Mouse (Mus musculus) layer of hippocampus, adult 2 months (tissue): ENCODE results near the gene Cklf. TPM values are rescaled to one million over a fixed set of nuclear protein-coding genes. Genes with fewer than 3 reads are reported as not detected.
"Not testable (repeated sequence)": the region's sequence is repeated elsewhere in the genome, so short reads cannot be mapped to it uniquely, and the experiment has no call there.

Experiments
- DNase-seq, 2 experiments: peaks; one replicate each; pipeline ENCODE4 v3.0.0; 2022; ENCODE audit warnings: low spot score in 2 of 2
- H3K27ac ChIP-seq: fragments of 200-600 bp; 2 replicates; pipeline ENCODE4 v1.8.1; 2022
- H3K4me3 ChIP-seq: fragments of 200-600 bp; 2 replicates; pipeline ENCODE4 v1.8.1; 2022; ENCODE audit warnings: mild to moderate bottlenecking
- CTCF ChIP-seq: fragments of 200-600 bp; conservative IDR thresholded peaks from 2 replicates; pipeline ENCODE4 v1.8.1; 2022; ENCODE audit warnings: antibody characterized with exemption, mild to moderate bottlenecking, moderate library complexity
- total RNA-seq, 2 experiments: library from RNA; stranded (reverse); gene quantifications; 2 replicates each; pipeline ENCODE4 v1.2.3; 2021

Cklf gene
- total RNA-seq, 2 experiments from 2014 or later, result 8.0 to 8.7 TPM

DNA sequence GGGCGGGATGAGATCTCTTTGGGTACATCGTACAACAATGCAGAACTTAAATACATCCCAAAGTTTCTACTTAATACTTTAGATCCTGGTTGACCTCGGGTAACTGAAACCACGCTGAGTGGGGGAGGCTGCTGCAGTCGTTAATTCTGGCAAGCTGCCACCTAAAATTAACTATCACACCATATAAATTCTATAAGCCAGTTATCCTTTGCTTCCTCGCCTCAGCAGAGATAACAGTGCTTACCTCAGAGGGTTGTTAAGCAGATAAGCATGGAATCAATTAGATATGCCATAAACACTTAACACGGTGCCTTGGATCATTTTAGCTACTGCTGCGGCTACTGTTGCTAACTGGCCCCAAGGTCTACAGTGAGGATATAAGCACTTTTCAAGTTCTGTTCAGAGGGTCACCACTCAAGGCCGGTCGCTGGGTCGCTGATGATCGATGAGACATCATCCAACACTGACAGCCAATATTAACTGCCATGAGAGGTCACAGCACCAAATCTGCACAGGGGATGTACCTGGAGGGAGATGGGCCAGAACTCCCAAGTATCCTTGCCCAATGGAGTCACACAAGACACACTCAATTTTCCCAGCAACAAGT, 8.5 kb upstream of the Cklf start:
- no peak overlapping the region for H3K4me3 ChIP-seq
- TF ChIP-seq CTCF, result no peak
- no peak for DNase-seq
- H3K27ac ChIP-seq, result no peak overlapping the region

DNA sequence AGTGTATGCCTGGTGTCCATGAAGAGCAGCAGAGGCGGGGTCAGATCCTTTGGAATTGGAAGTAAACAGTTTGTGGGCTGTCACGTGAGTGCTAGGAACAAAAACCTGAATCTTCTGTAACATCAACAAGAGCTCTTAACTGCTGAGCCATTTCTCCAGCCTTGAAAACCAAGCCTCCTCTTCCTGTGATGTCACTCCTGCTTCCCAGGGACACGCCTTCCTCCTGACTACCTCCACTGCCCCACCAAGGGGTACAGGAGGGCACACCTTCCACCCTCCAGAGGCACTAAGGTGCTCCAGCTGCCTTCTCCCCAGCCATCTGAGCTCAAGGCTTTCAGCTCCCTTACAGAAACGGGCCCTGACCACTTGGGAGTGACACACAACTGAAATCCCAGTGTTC, 4.0 kb upstream of the Cklf start:
- no peak overlapping the region for H3K4me3 ChIP-seq
- no peak for DNase-seq

DNA sequence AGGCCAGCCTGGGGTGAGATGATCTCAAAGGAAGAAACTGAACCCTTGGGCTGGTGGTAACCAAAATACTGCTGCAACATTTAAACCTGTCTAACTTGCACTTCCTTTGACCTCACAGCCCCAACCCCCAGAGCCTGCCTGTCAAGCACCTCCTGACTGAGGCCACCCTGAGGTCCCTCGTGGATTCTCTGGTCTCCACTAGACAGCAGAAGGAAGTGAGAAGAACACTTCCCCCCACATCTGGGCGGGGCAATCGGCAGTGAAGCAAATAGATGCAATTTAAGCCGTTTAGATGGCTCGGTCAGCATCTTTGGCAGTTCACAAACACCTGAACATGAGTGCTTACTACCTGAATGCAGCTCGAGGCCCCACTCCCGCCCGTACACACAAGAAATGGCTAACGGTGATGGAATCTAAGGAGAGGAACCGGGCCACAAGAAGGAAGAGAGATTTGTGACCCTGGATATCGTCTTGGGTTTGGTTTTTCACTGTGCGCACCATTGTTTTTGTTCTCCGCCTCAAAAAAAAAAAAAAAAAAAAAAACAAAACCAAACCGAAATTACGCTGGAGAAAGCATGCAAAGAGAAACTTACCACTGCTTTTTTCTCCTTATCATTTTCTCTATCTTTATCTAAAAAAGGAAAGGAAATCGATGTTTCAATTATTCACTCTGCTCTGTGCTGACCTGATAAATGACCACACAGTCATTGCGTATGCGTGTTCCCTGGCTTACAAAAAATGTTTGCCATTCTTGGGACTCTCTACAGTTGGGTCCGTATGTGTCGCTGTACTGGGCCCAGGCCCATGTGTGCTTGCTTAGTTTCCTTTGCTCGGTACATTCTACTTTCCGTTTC, 3.4 kb upstream of the Cklf start:
- H3K27ac ChIP-seq, result peak overlapping the region; percentile 90; the same call in 1 of the 2 replicates
- peak overlapping the region; percentile 86 for H3K4me3 ChIP-seq
- no peak for DNase-seq
- TF ChIP-seq CTCF, result no peak

More for the DNA sequence above, 4.0 kb upstream of the Cklf start:
- H3K27ac ChIP-seq, result no peak overlapping the region
- TF ChIP-seq CTCF, result no peak

DNA sequence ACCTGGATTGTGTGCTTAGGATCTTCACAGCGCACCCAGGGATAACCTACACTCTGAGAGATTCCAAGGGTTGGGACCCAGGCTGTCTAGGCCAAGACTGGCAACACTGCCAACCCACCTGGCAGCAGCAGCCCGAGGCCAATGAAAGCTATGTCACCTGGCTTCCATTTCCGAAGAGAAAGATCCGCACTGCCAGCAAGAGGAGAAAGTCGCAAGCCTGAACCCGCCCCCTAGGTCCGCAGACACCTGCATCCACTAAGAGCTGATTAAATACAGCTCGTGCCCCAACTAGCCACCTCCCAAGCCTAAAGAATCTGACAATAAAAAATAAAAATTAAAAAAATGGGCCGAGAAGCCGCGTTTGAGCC, 2.8 kb upstream of the Cklf start:
- peak overlapping the region; percentile 86 for H3K4me3 ChIP-seq
- no peak for DNase-seq
- no peak for TF ChIP-seq CTCF
- H3K27ac ChIP-seq, result peak overlapping the region; percentile 90

DNA sequence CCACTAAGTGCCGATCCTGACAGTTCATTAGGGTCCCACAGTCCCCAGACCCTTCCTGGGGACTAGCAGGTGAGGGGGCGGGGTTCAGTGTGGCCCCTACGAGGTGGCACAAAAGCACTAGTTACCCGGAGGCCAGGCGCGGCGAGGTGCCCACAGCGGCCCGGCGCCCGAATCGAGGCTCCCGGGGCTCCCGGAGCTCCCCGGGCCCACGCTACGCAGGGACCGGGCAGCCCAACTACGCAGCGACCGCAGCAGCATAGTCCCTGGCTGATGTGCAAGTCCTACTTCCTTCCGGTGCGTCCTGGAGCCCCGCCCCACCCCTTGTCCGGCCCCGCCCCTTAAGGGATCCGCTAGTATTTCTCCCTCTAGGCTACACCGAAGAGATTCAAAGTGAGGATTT, 2.4 kb upstream of the Cklf start, which contains the start of gene Tk2:
TSS of gene Tk2 (minus strand) at position 283 of the 400 bp plus-strand sequence.
- Histone ChIP-seq H3K27ac (peak within 1 kb of the TSS; percentile 90), H3K4me3 (peak within 1 kb of the TSS; percentile 86)
- TF ChIP-seq CTCF, result no peak
- DNase-seq, result peak; percentile 53 to 75

DNA sequence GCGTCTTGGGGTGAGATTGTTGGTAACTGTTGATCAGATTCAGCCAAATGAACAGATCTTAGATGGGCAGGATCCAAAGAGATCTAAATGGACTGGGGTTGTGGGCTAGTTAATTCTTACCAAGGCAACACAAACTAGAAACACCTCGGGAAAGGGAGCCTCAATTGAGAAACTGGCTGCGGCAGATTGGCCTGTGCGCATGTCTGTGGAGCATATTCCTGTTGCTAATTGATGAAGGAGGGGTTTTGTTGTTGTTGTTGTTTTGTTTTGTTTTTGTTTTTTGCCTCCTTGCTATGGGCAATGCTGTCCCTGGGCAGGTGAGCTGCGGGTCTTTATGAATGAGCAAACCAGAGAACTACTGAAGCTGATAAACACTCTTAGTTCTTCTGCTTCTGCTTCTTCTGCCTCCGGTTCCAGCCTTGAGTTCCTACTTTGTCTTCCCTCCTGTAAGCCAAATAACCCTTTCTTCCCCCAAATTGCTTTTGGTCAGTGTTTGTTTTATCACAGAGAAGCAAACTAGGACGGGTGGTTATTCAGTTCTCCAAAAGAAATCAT, 1.1 kb upstream of the Cklf start:
- no peak overlapping the region for H3K4me3 ChIP-seq
- no peak for DNase-seq
- H3K27ac ChIP-seq, result no peak overlapping the region
- TF ChIP-seq CTCF, result no peak

DNA sequence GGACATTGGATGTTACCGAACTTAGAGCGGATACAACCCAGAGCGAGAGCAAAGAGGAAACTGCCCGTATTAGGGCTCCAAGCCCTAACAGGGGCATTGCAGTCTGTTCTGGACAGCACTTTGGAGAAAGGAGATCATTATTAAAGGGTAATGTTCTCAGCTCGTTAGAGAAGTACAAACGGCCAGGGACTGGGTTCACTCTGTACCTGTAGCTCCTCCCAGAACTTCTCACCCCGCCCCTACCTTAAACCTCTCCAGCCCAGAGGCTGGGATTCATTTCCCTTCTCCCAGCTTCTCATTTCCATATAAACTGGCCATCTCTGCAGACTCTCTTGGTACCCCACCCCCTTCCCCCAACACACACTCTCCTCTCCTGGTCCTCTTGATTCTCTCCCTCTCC, 800 bp downstream of the Cklf start:
- DNase-seq, result no peak
- Histone ChIP-seq H3K4me3 (peak overlapping the region; percentile 83), H3K27ac (no peak overlapping the region)
- TF ChIP-seq CTCF, result no peak

DNA sequence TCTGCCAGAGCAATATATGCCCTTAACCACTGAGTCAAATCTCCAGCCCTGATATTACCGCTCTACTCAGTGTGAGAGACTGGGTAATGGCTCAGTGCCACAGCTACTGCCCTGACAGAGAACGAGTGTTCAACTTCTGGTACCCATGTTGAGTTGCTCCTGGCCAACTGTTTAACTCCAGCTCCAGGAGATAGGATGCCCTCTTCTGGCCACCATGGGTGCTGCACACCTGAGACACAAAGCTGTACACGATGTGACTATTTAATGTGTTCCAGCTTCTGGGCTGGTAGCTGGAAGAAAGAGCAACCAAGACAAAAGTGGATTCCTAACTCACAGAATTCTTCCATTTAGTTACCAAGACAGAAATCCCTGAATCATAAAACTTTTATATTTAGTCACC, 2.4 kb downstream of the Cklf start:
- Histone ChIP-seq H3K4me3 (no peak overlapping the region), H3K27ac (no peak overlapping the region)
- peak; percentile 51 for TF ChIP-seq CTCF
- no peak for DNase-seq

DNA sequence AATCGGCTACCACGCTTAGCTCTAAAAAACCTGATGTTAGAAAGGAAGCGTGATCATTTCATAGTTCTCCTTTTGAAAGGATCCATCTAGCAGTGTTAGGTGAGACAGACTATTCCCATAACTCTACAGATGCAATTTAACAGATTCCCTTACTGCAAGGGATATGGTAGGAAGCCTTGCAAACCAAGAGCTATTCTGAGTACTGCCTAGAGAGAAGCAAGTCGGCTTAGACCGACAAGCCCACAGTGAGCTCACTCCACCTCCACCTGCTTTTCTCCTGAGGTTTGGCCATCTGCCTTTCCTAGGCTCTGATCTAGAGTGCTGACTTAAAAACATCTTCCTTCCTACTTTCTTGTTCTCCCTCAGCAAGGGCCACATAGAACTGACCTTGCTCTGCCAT, 11.1 kb downstream of the Cklf start:
- not testable (repeated sequence) for H3K4me3 ChIP-seq, H3K27ac ChIP-seq, DNase-seq

DNA sequence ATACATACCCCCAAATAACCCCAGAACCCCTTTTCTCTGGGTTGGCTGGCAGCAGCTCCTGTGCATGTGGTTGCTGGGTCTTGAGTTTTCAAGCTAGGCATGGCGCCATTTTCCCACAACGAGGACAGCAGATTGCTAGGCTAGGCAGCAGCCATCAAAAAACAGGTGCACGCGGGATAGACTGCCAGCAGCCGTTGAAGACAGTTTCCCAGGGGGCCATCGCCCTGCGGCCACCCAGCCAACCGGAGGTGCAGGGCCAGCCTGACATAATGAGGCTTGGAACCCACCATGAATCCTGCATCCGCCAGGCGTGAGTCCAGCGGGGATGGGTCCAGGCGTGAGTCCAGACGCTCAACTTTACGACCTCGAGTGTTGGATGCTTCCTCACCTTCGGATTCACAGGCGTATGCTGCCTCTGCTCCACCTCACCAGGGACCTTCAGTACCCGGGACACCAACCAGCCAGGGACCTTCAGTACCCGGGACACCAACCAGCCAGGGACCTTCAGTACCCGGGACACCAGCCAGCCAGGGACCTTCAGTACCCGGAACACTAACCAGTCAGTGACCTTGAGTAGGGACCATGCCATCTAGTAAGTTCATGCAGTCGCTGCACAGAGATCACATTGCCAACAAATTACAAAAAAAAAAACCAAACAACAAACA, 13.7 kb downstream of the Cklf start:
- H3K4me3 ChIP-seq, DNase-seq, H3K27ac ChIP-seq: not testable (repeated sequence)

DNA sequence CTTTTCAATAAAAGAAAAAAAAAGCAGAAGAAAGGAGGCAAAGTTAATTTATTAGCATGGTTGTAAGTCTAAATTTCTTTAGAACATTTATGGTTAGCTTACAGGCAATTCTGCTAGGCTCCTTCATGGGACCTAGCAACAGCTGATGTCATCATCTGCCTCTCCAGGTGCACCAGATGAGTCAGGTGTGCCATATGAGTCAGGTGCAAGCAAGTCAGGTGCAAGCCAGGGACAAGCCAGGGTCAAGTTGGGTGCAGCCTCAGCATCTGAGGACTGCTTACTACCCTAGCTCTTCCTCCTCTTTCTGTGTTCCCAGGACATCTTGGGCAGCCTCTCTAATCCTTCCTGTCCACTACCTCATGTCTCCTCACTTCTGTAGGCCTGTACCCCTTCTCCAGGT, 17.7 kb downstream of the Cklf start:
- H3K4me3 ChIP-seq, result no peak overlapping the region
- no peak overlapping the region for H3K27ac ChIP-seq
- no peak for TF ChIP-seq CTCF
- DNase-seq, result no peak

DNA sequence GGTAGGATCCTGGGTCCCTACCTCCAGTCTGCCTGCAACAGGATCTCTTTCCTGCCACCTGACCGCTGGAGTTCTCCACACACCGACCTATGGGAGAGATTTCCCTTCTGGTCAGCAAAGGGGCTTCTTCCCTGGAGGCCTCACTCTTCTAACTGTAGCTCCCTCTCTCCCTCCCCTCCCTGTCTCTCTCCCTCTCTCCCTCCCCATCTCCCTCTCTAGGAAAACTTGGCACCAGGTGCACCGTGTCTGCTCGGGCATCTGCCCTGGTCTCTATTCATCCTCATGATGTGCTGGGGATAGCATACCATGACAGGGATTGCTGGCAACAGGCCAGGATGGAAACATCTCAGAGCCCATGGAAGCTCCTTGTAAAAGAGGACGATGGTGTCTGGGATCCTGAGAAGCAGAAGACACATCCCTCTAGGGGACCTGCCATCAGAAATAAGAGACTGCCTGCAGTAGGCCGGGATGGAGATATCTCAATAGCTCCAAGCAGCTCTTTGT, 18.3 kb downstream of the Cklf start:
- Histone ChIP-seq H3K4me3 (no peak overlapping the region), H3K27ac (no peak overlapping the region)
- DNase-seq, result no peak
- no peak for TF ChIP-seq CTCF

DNA sequence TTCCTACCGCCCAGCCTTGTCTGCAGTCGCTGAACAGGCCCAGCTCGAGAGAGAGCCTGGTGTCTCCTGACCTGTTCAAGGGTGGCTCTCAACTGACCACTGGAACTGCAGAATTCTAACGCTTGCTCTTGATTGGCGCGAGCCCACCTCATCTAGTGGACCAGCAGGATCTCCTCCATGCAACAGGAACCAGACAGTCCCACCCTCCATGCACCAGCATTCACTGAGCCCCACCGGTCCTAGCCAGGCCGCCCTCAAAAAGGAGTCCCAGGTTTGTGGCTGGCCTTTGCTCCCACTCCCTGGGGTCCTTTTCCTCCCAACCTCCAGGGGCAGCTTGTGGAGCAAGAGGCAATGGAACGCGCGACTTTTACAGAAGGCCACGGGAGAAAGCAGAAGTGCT, 42.4 kb downstream of the Cklf start, which contains the start of gene Cmtm2a:
TSS of gene Cmtm2a (minus strand) at position 101 of the 400 bp plus-strand sequence.
- H3K4me3 ChIP-seq, H3K27ac ChIP-seq, DNase-seq: not testable (repeated sequence)
